Mouse (Mus musculus) left cerebral cortex, adult 11 months (tissue): ENCODE measurements around the gene Vmn1r165.
"Not testable (repeated sequence)": the region's sequence is repeated elsewhere in the genome, so short reads cannot be mapped to it uniquely, and the experiment has no call there.

Experiments
- DNase-seq: peaks from one replicate; pipeline ENCODE4 v3.0.0; 2022; ENCODE audit warnings: low spot score

Gene Vmn1r165

GRCm38 (mm10) chr7:23217032-23217431 lies at the start of gene Vmn1r165:
TSS of gene Vmn1r165 (plus strand) at chr7:23217332.
- DNase-seq: not testable (repeated sequence)

- not testable (repeated sequence) for DNase-seq
These were observed 34.5 kb downstream of the Vmn1r165 start, which contains the start of gene Vmn1r166 for GRCm38 (mm10) chr7:23251582-23251981. TSS of gene Vmn1r166 (minus strand) at chr7:23251682.
